Comparison of ENCODE assay signal across 22 mouse cellular contexts in genomic region chr17:71652934-71653333, GRCm38 (mm10). TPM values are rescaled to one million over a fixed set of nuclear protein-coding genes. Genes with fewer than 3 reads are reported as not detected.
"Had no signal": no experiment of that assay in that cellular context is flagged by ENCODE, and none has a peak within 500 bp of the region (broad histone marks: within the 10 kb centered on the region; RNA-seq: fewer than 3 reads in every experiment).

No protein-coding gene starts in this region.

- H3K27ac ChIP-seq: layer of hippocampus, adult 2 months; limb, embryonic 10.5 days; limb, embryonic 13.5 days; liver, embryonic 12.5 days; liver, embryonic 15.5 days; lung, embryonic 15.5 days had no signal

- H3K9ac ChIP-seq: limb, embryonic 13.5 days; liver, embryonic 12.5 days; liver, embryonic 15.5 days; lung, embryonic 15.5 days had no signal

- H3K27me3 ChIP-seq: limb, embryonic 13.5 days; liver, embryonic 12.5 days; liver, embryonic 15.5 days; lung, embryonic 15.5 days; megakaryocyte, embryonic 14.5 days had no signal

- DNase-seq: kidney, adult 18-20 months; kidney, adult 9 months; kidney, postnatal 14 days; kidney, postnatal 4 days; layer of hippocampus, adult 9-11 months; liver; lung, adult 18-20 months; lung, postnatal 10 days; lung, postnatal 36 days; midbrain, embryonic 14.5 days; thymus, adult 18-20 months; thymus, postnatal 36 days had no signal

- ATAC-seq: intestine, embryonic 16.5 days; liver, embryonic 12.5 days had no signal

- H3K9me3 ChIP-seq: limb, embryonic 10.5 days; limb, embryonic 13.5 days; liver, embryonic 12.5 days; liver, embryonic 15.5 days; lung, embryonic 15.5 days; megakaryocyte, embryonic 14.5 days had no signal

- H3K4me1 ChIP-seq: limb, embryonic 10.5 days; limb, embryonic 13.5 days; liver, embryonic 12.5 days; liver, embryonic 15.5 days; lung, embryonic 15.5 days had no signal

- H3K4me2 ChIP-seq: limb, embryonic 13.5 days; liver, embryonic 12.5 days; liver, embryonic 15.5 days; lung, embryonic 15.5 days; midbrain, embryonic 11.5 days had no signal

- H3K4me3 ChIP-seq: layer of hippocampus, adult 2 months; limb, embryonic 10.5 days; limb, embryonic 13.5 days; liver, embryonic 12.5 days; liver, embryonic 15.5 days; lung, embryonic 15.5 days; megakaryocyte, embryonic 14.5 days had no signal

RNA-seq across cellular contexts. Expression of gene Togaram2, which starts 20.1 kb away (rescaled TPM):
- polyA plus RNA-seq: limb, embryonic 10.5 days; liver, embryonic 15.5 days; midbrain, embryonic 11.5 days; neural tube, embryonic 11.5 days had no signal
